Mouse (Mus musculus): ENCODE results near the gene Myrip. TPM values are rescaled to one million over a fixed set of nuclear protein-coding genes. Genes with fewer than 3 reads are reported as not detected.

Gene Myrip
- total and polyA plus RNA-seq, 2 experiments from 2014 or later = 7.0 to 25.6 TPM

DNA sequence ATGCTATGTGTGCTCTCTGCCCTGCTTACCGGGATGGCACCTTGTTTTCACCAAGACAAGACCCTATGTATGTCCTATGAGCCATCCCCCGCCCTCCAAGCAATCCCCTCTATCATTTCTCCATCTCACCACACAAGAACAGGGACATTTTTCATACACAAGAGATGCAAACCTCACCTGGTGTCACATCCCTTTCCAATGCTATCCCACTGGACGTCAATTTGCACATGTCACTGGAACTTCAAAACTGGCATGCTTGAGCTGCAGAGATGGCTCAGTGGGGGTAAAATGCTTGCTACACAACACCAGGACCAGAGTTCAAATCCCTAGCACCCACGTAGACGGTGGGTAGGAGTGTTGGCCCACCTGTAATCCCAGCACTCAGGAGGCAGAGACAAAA lies 196.7 kb downstream of the Myrip start:
- Histone ChIP-seq H3K4me2 (ENCODE audit: low read depth, low read length, poor library complexity, severe bottlenecking) (no peak overlapping the region), H3K27me3 (ENCODE audit: insufficient read depth, low read length) (no peaks in the 10 kb centered on the region), H3K9me3 (ENCODE audit: low read length) (no peaks in the 10 kb centered on the region), H3K36me3 (ENCODE audit: insufficient read depth, low read length) (peaks cover 18% of the 10 kb centered on the region), H3K4me1 (ENCODE audit: insufficient read depth, low read length) (0 out of 2 replicates have a peak, but pooled peaks cover 5% of the 10 kb centered on the region), H3K9ac (replicated peaks; ENCODE audit: low read length, poor library complexity, severe bottlenecking) (no peak overlapping the region), H3K27ac (ENCODE audit: low read depth, low read length) (no peak overlapping the region), H3K4me3 (ENCODE audit: low read depth, low read length) (no peak overlapping the region)
- no peak for TF ChIP-seq CTCF (IDR thresholded peaks at IDR 0.05)
- 87% methylated on average over 5 of the region's 5 CpGs for WGBS
- ATAC-seq (ENCODE audit: low FRiP score) = no peak
- DNase-seq (ENCODE audit: low spot score) = no peak

DNA sequence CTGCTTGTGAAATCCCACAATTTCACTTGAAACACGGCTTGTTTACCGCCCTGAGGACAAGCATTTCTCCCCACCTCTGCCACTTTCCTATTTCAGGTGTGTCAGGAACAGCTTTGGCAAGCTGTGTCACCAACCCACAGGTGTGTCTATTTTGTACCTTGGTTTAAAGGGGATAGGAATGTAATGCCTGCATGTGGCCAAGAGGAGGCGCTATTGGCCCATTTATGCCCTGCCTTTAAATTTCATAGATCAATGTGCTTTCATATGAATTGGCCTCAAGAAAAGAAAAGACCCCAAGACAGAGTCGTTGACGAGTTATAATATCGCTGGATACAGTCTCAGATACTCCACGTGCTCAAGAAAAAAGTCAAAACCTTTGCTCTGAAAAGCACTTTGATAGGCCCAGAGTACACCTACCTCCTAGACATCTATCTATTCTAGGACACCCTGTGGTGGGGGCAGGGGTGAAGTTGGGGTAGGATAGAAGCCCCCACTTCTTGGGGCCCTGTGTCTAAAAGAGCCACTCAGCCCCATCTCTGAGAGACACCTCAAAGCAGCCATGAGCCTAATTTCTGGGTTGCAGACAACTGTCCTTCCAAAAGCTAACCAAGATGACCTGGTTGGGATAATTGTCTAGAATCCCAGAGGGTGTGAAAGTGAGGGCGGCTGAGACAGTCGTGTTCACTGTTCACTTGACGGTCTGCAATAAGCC lies 200.0 kb downstream of the Myrip start:
- H3K9ac ChIP-seq (replicated peaks; ENCODE audit: low read length, poor library complexity, severe bottlenecking) = no peak overlapping the region
- no peak overlapping the region for H3K4me2 ChIP-seq (ENCODE audit: low read depth, low read length, poor library complexity, severe bottlenecking)
- no peak for ATAC-seq (ENCODE audit: low FRiP score)
- no peaks in the 10 kb centered on the region for H3K9me3 ChIP-seq (ENCODE audit: low read length)
- peaks cover 3% of the 10 kb centered on the region; the same call in 1 of the 2 replicates for H3K36me3 ChIP-seq (ENCODE audit: insufficient read depth, low read length)
- no peak for DNase-seq (ENCODE audit: low spot score)
- no peak overlapping the region for H3K4me3 ChIP-seq (ENCODE audit: low read depth, low read length)
- no peak overlapping the region for H3K27ac ChIP-seq (ENCODE audit: low read depth, low read length)
- peak; percentile 52 for TF ChIP-seq CTCF (IDR thresholded peaks at IDR 0.05)
- no peaks in the 10 kb centered on the region for H3K27me3 ChIP-seq (ENCODE audit: insufficient read depth, low read length)
- no peaks in the 10 kb centered on the region for H3K4me1 ChIP-seq (ENCODE audit: insufficient read depth, low read length)
- 41% methylated on average over 10 of the region's 10 CpGs for WGBS

DNA sequence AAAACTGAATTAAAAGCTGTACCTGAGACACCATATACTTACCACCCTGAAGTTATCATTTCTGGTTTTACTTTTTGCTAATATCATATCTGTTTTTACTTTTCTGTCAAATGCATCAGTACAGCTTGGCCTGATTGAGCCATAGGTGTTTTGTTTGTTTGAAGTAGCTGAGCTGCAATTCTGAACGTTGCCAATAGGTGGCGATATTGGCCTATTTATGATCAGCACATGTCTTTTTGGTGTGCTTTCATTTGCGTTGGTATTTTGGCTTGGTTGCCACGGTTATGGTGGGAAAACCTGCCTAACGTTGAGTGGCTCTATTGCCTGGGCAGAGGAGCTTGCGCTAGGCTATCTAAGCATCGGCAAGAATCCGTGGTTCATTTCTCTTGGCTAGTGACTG lies 200.7 kb downstream of the Myrip start:
- peak; percentile 97 for TF ChIP-seq CTCF (IDR thresholded peaks at IDR 0.05)
- 7% methylated on average over 8 of the region's 8 CpGs for WGBS
- Histone ChIP-seq H3K4me3 (ENCODE audit: low read depth, low read length) (no peak overlapping the region), H3K27ac (ENCODE audit: low read depth, low read length) (no peak overlapping the region), H3K27me3 (ENCODE audit: insufficient read depth, low read length) (no peaks in the 10 kb centered on the region), H3K9me3 (ENCODE audit: low read length) (0 out of 2 replicates have a peak, but pooled peaks cover 3% of the 10 kb centered on the region), H3K4me2 (ENCODE audit: low read depth, low read length, poor library complexity, severe bottlenecking) (no peak overlapping the region), H3K9ac (replicated peaks; ENCODE audit: low read length, poor library complexity, severe bottlenecking) (no peak overlapping the region), H3K4me1 (ENCODE audit: insufficient read depth, low read length) (no peaks in the 10 kb centered on the region), H3K36me3 (ENCODE audit: insufficient read depth, low read length) (peaks cover 3% of the 10 kb centered on the region; the same call in 1 of the 2 replicates)
- DNase-seq (ENCODE audit: low spot score) = peak; percentile 92
- ATAC-seq (ENCODE audit: low FRiP score) = 0 out of 2 replicates have a peak, but pooled peaks have one; percentile 38

DNA sequence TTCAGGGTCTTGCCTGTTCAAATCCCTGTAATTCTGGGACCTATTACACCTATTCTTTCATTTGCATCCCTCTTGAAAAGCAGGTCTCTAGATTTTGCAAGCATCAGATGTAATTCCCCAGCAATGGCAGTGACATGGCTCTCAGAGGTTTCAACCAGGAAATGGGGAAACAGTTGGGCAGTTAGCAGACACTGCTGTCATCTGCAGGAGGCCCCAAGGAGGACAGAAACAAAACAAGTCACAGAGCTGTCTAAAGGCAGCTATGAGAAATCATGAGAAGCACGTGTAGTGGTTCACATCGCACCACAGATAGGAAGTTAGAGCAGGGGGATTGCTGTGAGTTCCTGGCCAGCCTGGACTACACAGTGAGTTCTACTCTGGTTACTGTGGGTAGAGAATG lies 203.1 kb downstream of the Myrip start:
- Histone ChIP-seq H3K4me1 (ENCODE audit: insufficient read depth, low read length) (no peaks in the 10 kb centered on the region), H3K4me2 (ENCODE audit: low read depth, low read length, poor library complexity, severe bottlenecking) (no peak overlapping the region), H3K27me3 (ENCODE audit: insufficient read depth, low read length) (no peaks in the 10 kb centered on the region), H3K4me3 (ENCODE audit: low read depth, low read length) (no peak overlapping the region), H3K9ac (replicated peaks; ENCODE audit: low read length, poor library complexity, severe bottlenecking) (no peak overlapping the region), H3K27ac (ENCODE audit: low read depth, low read length) (no peak overlapping the region), H3K9me3 (ENCODE audit: low read length) (0 out of 2 replicates have a peak, but pooled peaks cover 3% of the 10 kb centered on the region), H3K36me3 (ENCODE audit: insufficient read depth, low read length) (no peaks in the 10 kb centered on the region)
- DNase-seq (ENCODE audit: low spot score) (no peak), ATAC-seq (ENCODE audit: low FRiP score) (no peak)
- WGBS = 84% methylated on average over 2 of the region's 2 CpGs
- TF ChIP-seq CTCF (IDR thresholded peaks at IDR 0.05) = no peak

DNA sequence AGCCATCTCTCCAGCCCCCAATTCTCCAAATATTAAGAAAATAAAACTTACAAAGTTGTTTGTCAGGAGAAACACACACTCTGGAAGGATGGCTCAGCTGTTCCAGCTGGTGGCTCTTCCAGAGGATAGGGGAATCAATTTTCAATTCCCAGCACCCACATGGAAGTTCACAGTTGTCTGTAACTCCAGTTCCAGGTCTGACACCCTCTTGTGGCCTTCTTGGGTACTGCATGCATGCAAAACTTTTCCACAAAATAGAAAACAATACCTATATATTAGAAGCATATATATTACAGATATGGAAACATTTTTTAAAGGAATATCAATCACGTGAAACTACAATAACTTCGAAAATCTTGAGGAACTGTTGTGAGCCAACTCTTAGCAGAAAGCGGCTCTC lies 210.5 kb downstream of the Myrip start:
- H3K4me1 ChIP-seq (ENCODE audit: insufficient read depth, low read length) = no peaks in the 10 kb centered on the region
- TF ChIP-seq CTCF (IDR thresholded peaks at IDR 0.05) = peak; percentile 71
- ATAC-seq (ENCODE audit: low FRiP score) (no peak), DNase-seq (ENCODE audit: low spot score) (no peak)
- H3K27ac ChIP-seq (ENCODE audit: low read depth, low read length) = no peak overlapping the region
- H3K9ac ChIP-seq (replicated peaks; ENCODE audit: low read length, poor library complexity, severe bottlenecking) = no peak overlapping the region
- 0 out of 2 replicates have a peak, but pooled peaks cover under 1% of the 10 kb centered on the region for H3K9me3 ChIP-seq (ENCODE audit: low read length)
- H3K4me3 ChIP-seq (ENCODE audit: low read depth, low read length) = no peak overlapping the region
- no peaks in the 10 kb centered on the region for H3K27me3 ChIP-seq (ENCODE audit: insufficient read depth, low read length)
- H3K36me3 ChIP-seq (ENCODE audit: insufficient read depth, low read length) = no peaks in the 10 kb centered on the region
- no peak overlapping the region for H3K4me2 ChIP-seq (ENCODE audit: low read depth, low read length, poor library complexity, severe bottlenecking)
- WGBS = 74% methylated on average over 3 of the region's 3 CpGs

DNA sequence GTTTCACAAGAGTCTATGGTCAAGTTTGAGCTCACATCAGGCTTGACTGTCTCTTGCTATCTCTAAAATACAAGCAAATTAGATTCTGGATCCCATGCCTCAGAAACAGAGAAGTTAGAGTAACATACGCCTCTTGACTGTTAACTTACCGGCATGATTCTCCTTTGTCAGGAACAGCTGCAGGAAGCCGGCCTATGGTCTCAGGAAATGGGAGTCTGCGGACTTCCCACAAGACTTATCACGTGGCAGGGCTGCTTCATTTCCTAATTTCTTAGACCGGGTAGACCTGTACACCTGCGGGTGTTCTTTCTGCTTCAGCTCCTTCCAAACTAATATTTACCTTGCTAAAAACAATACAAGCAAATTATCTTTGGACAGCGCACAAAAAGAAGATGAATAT lies 215.4 kb downstream of the Myrip start:
- 91% methylated on average over 8 of the region's 8 CpGs for WGBS

More for the DNA sequence above, 215.4 kb downstream of the Myrip start:
- no peak for TF ChIP-seq CTCF (IDR thresholded peaks at IDR 0.05)
- H3K4me3 ChIP-seq (ENCODE audit: low read depth, low read length) = no peak overlapping the region
- no peaks in the 10 kb centered on the region for H3K9me3 ChIP-seq (ENCODE audit: low read length)
- H3K36me3 ChIP-seq (ENCODE audit: insufficient read depth, low read length) = no peaks in the 10 kb centered on the region
- no peaks in the 10 kb centered on the region for H3K4me1 ChIP-seq (ENCODE audit: insufficient read depth, low read length)
- H3K27ac ChIP-seq (ENCODE audit: low read depth, low read length) = no peak overlapping the region
- H3K27me3 ChIP-seq (ENCODE audit: insufficient read depth, low read length) = no peaks in the 10 kb centered on the region
- H3K4me2 ChIP-seq (ENCODE audit: low read depth, low read length, poor library complexity, severe bottlenecking) = no peak overlapping the region
- ATAC-seq (ENCODE audit: low FRiP score) = no peak
- no peak for DNase-seq (ENCODE audit: low spot score)
- no peak overlapping the region for H3K9ac ChIP-seq (replicated peaks; ENCODE audit: low read length, poor library complexity, severe bottlenecking)
